9 mouse cellular contexts compared by ENCODE assay signal in genomic region chr8:87891884-87892283, GRCm38 (mm10).
DNase-seq lines count a peak whose midpoint lies in the region; ATAC-seq lines count a peak whose summit lies in the region.
"Had no signal": no experiment of that assay in that cellular context is flagged by ENCODE, and none has a peak within 500 bp of the region (broad histone marks: within the 10 kb centered on the region; RNA-seq: fewer than 3 reads in every experiment).

No protein-coding gene starts in this region.

- H3K36me3 ChIP-seq in heart, embryonic 13.5 days = no peaks in the 10 kb centered on the region
- H3K36me3 ChIP-seq in neural tube, embryonic 14.5 days (ENCODE audit: control insufficient read depth, insufficient read depth, low read length) = no peaks in the 10 kb centered on the region
- H3K36me3 ChIP-seq: G1E had no signal

- no peaks in the 10 kb centered on the region for H3K9me3 ChIP-seq in heart, embryonic 13.5 days
- no peaks in the 10 kb centered on the region for H3K9me3 ChIP-seq in neural tube, embryonic 14.5 days (ENCODE audit: control insufficient read depth, low read length)

- peaks cover 64% of the 10 kb centered on the region for H3K4me1 ChIP-seq in heart, embryonic 13.5 days
- H3K4me1 ChIP-seq in neural tube, embryonic 14.5 days (ENCODE audit: control insufficient read depth, insufficient read depth, low read length) = peaks cover 43% of the 10 kb centered on the region

- H3K9ac ChIP-seq in heart, embryonic 13.5 days = no peak overlapping the region; the same call in 1 of the 2 replicates
- H3K9ac ChIP-seq in neural tube, embryonic 14.5 days (replicated peaks; ENCODE audit: low read depth, low read length) = no peak overlapping the region

- peak; percentile 44 for DNase-seq in left cerebral cortex, postnatal 4 days
- DNase-seq in left cerebral cortex, postnatal 36 days (ENCODE audit: low spot score in 2 of 2) = no peak
- DNase-seq in kidney, postnatal 4 days = peak; percentile 33 to 42
- DNase-seq in cerebellum, adult 11-12 months = no peak
- DNase-seq in gastrocnemius, postnatal 4 days (ENCODE audit: low spot score in 2 of 2) = no peak
- no peak for DNase-seq in T-cell, adult 2 months (ENCODE audit: low spot score)

- intact Hi-C loops in left cerebral cortex, postnatal 4 days (cut with DNase I) = no loop called here
- intact Hi-C loops in left cerebral cortex, postnatal 36 days (cut with DNase I) = no loop called here

- H3K27ac ChIP-seq in heart, embryonic 13.5 days (replicated peaks) = peak overlapping the region; percentile 63
- H3K27ac ChIP-seq in neural tube, embryonic 14.5 days (ENCODE audit: low read depth, low read length) = peak overlapping the region; percentile 64

- H3K4me3 ChIP-seq in heart, embryonic 13.5 days = no peak overlapping the region
- H3K4me3 ChIP-seq in neural tube, embryonic 14.5 days (ENCODE audit: low read depth, low read length) = no peak overlapping the region

- 0 out of 2 replicates have a peak, but pooled peaks have one; percentile 35 for ATAC-seq in heart, embryonic 13.5 days (ENCODE audit: extremely low read depth, insufficient number of reproducible peaks, low FRiP score, low TSS enrichment)
- ATAC-seq in neural tube, embryonic 14.5 days (ENCODE audit: low read depth) = no peak

- H3K27me3 ChIP-seq in heart, embryonic 13.5 days (replicated peaks) = no peaks in the 10 kb centered on the region
- H3K27me3 ChIP-seq in neural tube, embryonic 14.5 days (ENCODE audit: control insufficient read depth, insufficient read depth, low read length) = no peaks in the 10 kb centered on the region

- H3K4me2 ChIP-seq in heart, embryonic 13.5 days = no peak overlapping the region
- no peak overlapping the region for H3K4me2 ChIP-seq in neural tube, embryonic 14.5 days (ENCODE audit: low read depth, low read length)

Comparison
In these comparisons a context has a peak if more than half of its experiments do, and no peak if none do; other contexts are left out.
1. DNase-seq: peak in left cerebral cortex, postnatal 4 days (single experiment) and kidney, postnatal 4 days (2 of 2); none in left cerebral cortex, postnatal 36 days (0 of 2), cerebellum, adult 11-12 months (single experiment), gastrocnemius, postnatal 4 days (0 of 2) and T-cell, adult 2 months (single experiment).